Mouse (Mus musculus) G1E (cell line): ENCODE data around the gene Me3. TPM values are rescaled to one million over a fixed set of nuclear protein-coding genes. Genes with fewer than 3 reads are reported as not detected.

Experiments
- ATAC-seq: 2 replicates; pipeline ENCODE4 v1.8.0; 2016; ENCODE audit warnings: mild to moderate bottlenecking; ENCODE audit not compliant: insufficient number of reproducible peaks, poor library complexity, low FRiP score, severe bottlenecking; ENCODE audit errors: extremely low read depth
- DNase-seq: peaks from one replicate; pipeline ENCODE4 v3.0.0; 2012; ENCODE audit warnings: low spot score
- H3K27me3 ChIP-seq: 2 replicates; pipeline ENCODE4 v1.6.1; 2012; ENCODE audit warnings: mild to moderate bottlenecking, low read length, inconsistent platforms; ENCODE audit not compliant: insufficient read depth
- H3K36me3 ChIP-seq: replicated peaks from 2 replicates; pipeline ENCODE3; 2012; ENCODE audit warnings: mild to moderate bottlenecking, inconsistent platforms
- H3K4me1 ChIP-seq: 2 replicates; pipeline ENCODE4 v1.6.1; 2012; ENCODE audit warnings: low read depth, low read length, inconsistent platforms, mixed read lengths; ENCODE audit not compliant: insufficient read depth
- H3K4me3 ChIP-seq: 2 replicates; pipeline ENCODE4 v1.5.1; 2012; ENCODE audit warnings: low read depth, mild to moderate bottlenecking, inconsistent platforms, low read length, moderate library complexity, mixed read lengths
- H3K9me3 ChIP-seq: replicated peaks from 2 replicates; pipeline ENCODE4 v1.6.1; 2012; ENCODE audit warnings: inconsistent platforms
- GATA1 ChIP-seq: IDR thresholded peaks from 2 replicates; pipeline ENCODE4 v1.6.1; 2012; ENCODE audit warnings: borderline replicate concordance, low read length, inconsistent platforms, mixed read lengths
- GATA2 ChIP-seq: IDR thresholded peaks from 2 replicates; pipeline ENCODE4 v1.6.1; 2012; ENCODE audit warnings: low read depth, low read length, inconsistent platforms, borderline replicate concordance
- POLR2AphosphoS5 ChIP-seq: IDR thresholded peaks from 2 replicates; pipeline ENCODE4 v1.6.1; 2012; ENCODE audit warnings: low read depth, low read length, inconsistent platforms; ENCODE audit not compliant: insufficient replicate concordance
- TAL1 ChIP-seq: conservative IDR thresholded peaks from 2 replicates; pipeline ENCODE4 v1.6.1; 2012; ENCODE audit warnings: low read depth, low read length, inconsistent platforms, mixed read lengths
- polyA plus RNA-seq: library from polyadenylated mRNA; stranded (reverse); fragments of >175 nt; gene quantifications from 2 replicates; pipeline ENCODE4 v1.2.3, GENCODE M21; 2012
- total RNA-seq, 2 experiments: library from RNA; stranded (forward) in 1 of 2; stranded (reverse) in 1 of 2; fragments of 200-1000 nt in 1 of 2; fragments of >200 nt in 1 of 2; fragmentation: Nextera tagmentation in 1 of 2; gene quantifications; 2 replicates each; pipeline ENCODE4 v1.2.3; 2014 to 2017

Me3 gene
- total and polyA plus RNA-seq, 3 experiments = 0.33 TPM; not detected in 2

DNA sequence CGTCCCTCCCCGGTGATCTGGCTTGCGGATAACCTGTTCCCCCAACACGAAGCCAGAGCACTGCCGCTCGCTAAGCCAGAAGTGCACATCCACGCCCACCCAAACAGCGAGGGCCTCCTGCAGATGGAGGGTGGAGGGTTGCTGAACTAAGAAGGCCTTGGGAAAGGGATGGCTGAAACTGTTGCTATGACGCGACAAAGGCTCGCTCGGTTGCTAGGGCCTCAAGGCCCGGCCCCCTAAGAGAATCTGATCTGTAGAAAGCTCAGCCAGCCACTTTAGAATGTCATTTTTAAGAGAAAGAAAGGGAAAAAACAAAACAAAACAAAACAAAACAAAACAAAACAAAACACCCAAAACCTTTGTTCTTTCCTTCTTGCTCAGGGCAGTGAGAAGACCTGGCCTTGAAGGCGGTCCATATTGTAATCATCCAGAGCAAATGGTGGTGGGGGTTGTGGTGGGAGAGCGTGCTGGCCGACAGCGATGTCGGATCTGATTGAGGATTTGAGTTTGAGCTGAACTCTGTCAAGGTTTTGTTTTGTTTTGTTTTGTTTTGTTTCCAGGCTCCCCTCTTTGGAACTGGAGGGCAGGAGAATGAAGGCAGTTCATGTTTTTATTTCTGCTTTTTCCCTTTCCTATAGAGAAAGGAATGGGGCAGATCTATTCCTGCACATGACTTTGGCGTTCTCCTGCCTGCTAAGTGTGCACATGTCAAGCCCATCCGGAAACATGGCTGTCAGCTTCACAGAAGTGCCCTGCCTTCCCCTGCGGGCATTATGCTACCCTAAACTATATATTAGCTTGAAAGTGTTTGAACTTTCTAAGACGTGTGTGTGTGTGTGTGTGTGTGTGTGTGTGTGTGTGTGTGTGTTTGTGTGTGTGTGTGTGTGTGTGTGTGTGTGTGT is 271.5 kb downstream of the Me3 start, which contains the start of gene Ccdc81:
TSS of gene Ccdc81 (minus strand) at position 188 of the 902 bp plus-strand sequence.
- Histone ChIP-seq H3K9me3 (no peaks in the 10 kb centered on the region), H3K4me3 (no peak within 1 kb of the TSS), H3K36me3 (no peaks in the 10 kb centered on the region), H3K4me1 (no peaks in the 10 kb centered on the region; the same call in 1 of the 2 replicates), H3K27me3 (peaks cover 12% of the 10 kb centered on the region)
- ATAC-seq = no peak
- TF ChIP-seq GATA1 = no peak
- TF ChIP-seq GATA2 = no peak
- TF ChIP-seq POLR2AphosphoS5 = no peak
- no peak for TF ChIP-seq TAL1
- DNase-seq = no peak

Other genes starting within 250 kb of the Me3 start
- 17.8 and 25.1 TPM in 2 replicates for gene Tmem135, start 228.2 kb upstream of the Me3 start, total RNA-seq (2014; fragmentation: Nextera tagmentation)
- 22.9 and 23.1 TPM in 2 replicates for gene Tmem135, start 228.2 kb upstream of the Me3 start, total RNA-seq (2017)
- 108 and 112 TPM in 2 replicates for gene Tmem135, start 228.2 kb upstream of the Me3 start, polyA plus RNA-seq
- gene Fzd4, start 228.0 kb upstream of the Me3 start, total RNA-seq (2014; fragmentation: Nextera tagmentation) = not detected in 2 replicates
- 0.06 and 0.11 TPM in 2 replicates for gene Fzd4, start 228.0 kb upstream of the Me3 start, total RNA-seq (2017)
- gene Fzd4, start 228.0 kb upstream of the Me3 start, polyA plus RNA-seq = not detected in 2 replicates
- gene Prss23, start 105.2 kb upstream of the Me3 start, total RNA-seq (2014; fragmentation: Nextera tagmentation) = not detected in 2 replicates
- 0.16 TPM in 1 of 2 replicates, not detected in the other for gene Prss23, start 105.2 kb upstream of the Me3 start, total RNA-seq (2017)
- not detected in 2 replicates for gene Prss23, start 105.2 kb upstream of the Me3 start, polyA plus RNA-seq